Mouse (Mus musculus) limb, embryonic 11.5 days (tissue): ENCODE data around the gene Gm11020. TPM values are rescaled to one million over a fixed set of nuclear protein-coding genes. Genes with fewer than 3 reads are reported as not detected.
"Not testable (repeated sequence)": the region's sequence is repeated elsewhere in the genome, so short reads cannot be mapped to it uniquely, and the experiment has no call there.

Experiments used
- ATAC-seq: fragments of 200-750 bp; cut with Nextera tagmentation; 2 replicates; pipeline ENCODE4 v1.8.0; 2017; ENCODE audit warnings: low read depth; ENCODE audit not compliant: insufficient number of reproducible peaks, low FRiP score, low TSS enrichment
- DNase-seq: peaks from one replicate; pipeline ENCODE4 v3.0.0-alpha.2; 2015; ENCODE audit warnings: low spot score
- H3K27ac ChIP-seq: fragments of 300-500 bp; sonication (generic); replicated peaks from 2 replicates; pipeline ENCODE4 v1.5.1; 2014; ENCODE audit warnings: low read depth, mild to moderate bottlenecking, low read length
- H3K27me3 ChIP-seq: fragments of 300-500 bp; sonication (generic); 2 replicates; pipeline ENCODE4 v1.6.1; 2014; ENCODE audit warnings: mild to moderate bottlenecking, low read length, mixed read lengths; ENCODE audit not compliant: control insufficient read depth, insufficient read depth
- H3K36me3 ChIP-seq: fragments of 300-500 bp; sonication (generic); 2 replicates; pipeline ENCODE4 v1.6.1; 2014; ENCODE audit warnings: mild to moderate bottlenecking, low read length, moderate library complexity, mixed read lengths; ENCODE audit not compliant: control insufficient read depth, insufficient read depth
- H3K4me1 ChIP-seq: fragments of 300-500 bp; sonication (generic); 2 replicates; pipeline ENCODE4 v1.6.1; 2014; ENCODE audit warnings: low read length, mixed read lengths; ENCODE audit not compliant: control insufficient read depth, insufficient read depth
- H3K4me2 ChIP-seq: fragments of 300-500 bp; sonication (generic); 2 replicates; pipeline ENCODE4 v1.6.1; 2014; ENCODE audit warnings: low read depth, mild to moderate bottlenecking, moderate library complexity; ENCODE audit not compliant: severe bottlenecking
- H3K4me3 ChIP-seq: fragments of 300-500 bp; sonication (generic); 2 replicates; pipeline ENCODE4 v1.5.1; 2014; ENCODE audit warnings: low read depth, low read length
- H3K9ac ChIP-seq: fragments of 300-500 bp; sonication (generic); 2 replicates; pipeline ENCODE4 v1.6.1; 2014; ENCODE audit warnings: mild to moderate bottlenecking, low read length
- H3K9me3 ChIP-seq: fragments of 300-500 bp; sonication (generic); 2 replicates; pipeline ENCODE4 v1.6.1; 2016; ENCODE audit warnings: low read length; ENCODE audit not compliant: control insufficient read depth
- WGBS: fragments of 180-500 bp; shearing (Covaris S2); extraction: QIAGEN DNeasy Blood & Tissue Kit; methylation state at CpG from one replicate; pipeline ENCODE4 v1.1.7; 2014; 5-methylcytosine and 5-hydroxymethylcytosine counted together
- polyA plus RNA-seq: library from polyadenylated mRNA; unstranded; fragments of >200 nt; fragmentation: Nextera tagmentation; extraction: Ambion mirVana; gene quantifications from 2 replicates; pipeline ENCODE4 v1.2.1, GENCODE M21; 2014

Gene Gm11020
- polyA plus RNA-seq, 1 experiment from 2014 or later = not detected

DNA sequence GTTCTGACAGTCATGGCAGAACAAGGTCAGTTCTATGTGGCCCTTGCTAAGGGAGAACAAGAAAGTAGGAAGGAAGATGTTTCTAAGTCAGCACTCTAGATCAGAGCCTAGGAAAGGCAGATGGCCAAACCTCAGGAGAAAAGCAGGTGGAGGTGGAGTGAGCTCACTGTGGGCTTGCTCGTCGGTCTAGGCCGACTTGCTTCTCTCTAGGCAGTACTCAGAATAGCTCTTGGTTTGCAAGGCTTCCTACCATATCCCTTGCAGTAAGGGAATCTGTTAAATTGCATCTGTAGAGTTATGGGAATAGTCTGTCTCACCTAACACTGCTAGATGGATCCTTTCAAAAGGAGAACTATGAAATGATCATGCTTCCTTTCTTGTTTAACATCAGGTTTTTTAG lies 9.3 kb upstream of the Gm11020 start:
- WGBS = 79% methylated on average over 3 of the region's 3 CpGs
- not testable (repeated sequence) for H3K36me3 ChIP-seq, ATAC-seq, H3K4me3 ChIP-seq, H3K27ac ChIP-seq, DNase-seq, H3K27me3 ChIP-seq, H3K9ac ChIP-seq, H3K4me1 ChIP-seq, H3K9me3 ChIP-seq, H3K4me2 ChIP-seq

DNA sequence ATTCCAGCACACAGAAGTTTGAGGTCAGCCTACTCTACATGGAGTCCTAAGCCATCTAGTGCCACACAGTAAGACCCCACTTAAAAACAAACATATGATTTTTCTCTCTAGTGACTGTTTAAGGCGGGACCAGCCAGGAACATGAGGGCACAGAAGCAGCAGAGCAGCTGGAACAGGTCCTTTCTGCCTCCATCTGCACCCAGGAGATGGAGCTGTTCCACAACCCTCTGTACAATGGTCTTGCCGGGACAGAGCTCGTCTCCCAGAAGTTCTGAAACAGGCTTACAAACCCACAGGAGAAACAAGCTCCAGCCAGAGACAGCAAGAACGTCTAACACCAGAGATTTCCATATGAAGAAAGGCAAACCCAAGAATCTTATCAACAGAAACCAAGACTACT lies 8.1 kb upstream of the Gm11020 start:
- no peaks in the 10 kb centered on the region for H3K27me3 ChIP-seq
- no peak overlapping the region for H3K27ac ChIP-seq
- H3K4me2 ChIP-seq = no peak overlapping the region
- no peak overlapping the region for H3K4me3 ChIP-seq
- no peaks in the 10 kb centered on the region for H3K9me3 ChIP-seq
- no peaks in the 10 kb centered on the region for H3K36me3 ChIP-seq
- DNase-seq (no peak), ATAC-seq (no peak)
- WGBS = 70% methylated on average over 4 of the region's 4 CpGs
- no peaks in the 10 kb centered on the region for H3K4me1 ChIP-seq
- no peak overlapping the region for H3K9ac ChIP-seq

GRCm38 (mm10) chr8:104321930-104322329 lies 563 bp downstream of the Gm11020 start, which contains the start of gene Cmtm2b:
Cmtm2b (plus strand) TSS chr8:104322230.
- not testable (repeated sequence) for H3K27me3 ChIP-seq, H3K4me2 ChIP-seq, H3K36me3 ChIP-seq, DNase-seq, H3K4me3 ChIP-seq, H3K9ac ChIP-seq, H3K4me1 ChIP-seq, H3K9me3 ChIP-seq, ATAC-seq, H3K27ac ChIP-seq
- 95% methylated on average over 12 of the region's 12 CpGs for WGBS

DNA sequence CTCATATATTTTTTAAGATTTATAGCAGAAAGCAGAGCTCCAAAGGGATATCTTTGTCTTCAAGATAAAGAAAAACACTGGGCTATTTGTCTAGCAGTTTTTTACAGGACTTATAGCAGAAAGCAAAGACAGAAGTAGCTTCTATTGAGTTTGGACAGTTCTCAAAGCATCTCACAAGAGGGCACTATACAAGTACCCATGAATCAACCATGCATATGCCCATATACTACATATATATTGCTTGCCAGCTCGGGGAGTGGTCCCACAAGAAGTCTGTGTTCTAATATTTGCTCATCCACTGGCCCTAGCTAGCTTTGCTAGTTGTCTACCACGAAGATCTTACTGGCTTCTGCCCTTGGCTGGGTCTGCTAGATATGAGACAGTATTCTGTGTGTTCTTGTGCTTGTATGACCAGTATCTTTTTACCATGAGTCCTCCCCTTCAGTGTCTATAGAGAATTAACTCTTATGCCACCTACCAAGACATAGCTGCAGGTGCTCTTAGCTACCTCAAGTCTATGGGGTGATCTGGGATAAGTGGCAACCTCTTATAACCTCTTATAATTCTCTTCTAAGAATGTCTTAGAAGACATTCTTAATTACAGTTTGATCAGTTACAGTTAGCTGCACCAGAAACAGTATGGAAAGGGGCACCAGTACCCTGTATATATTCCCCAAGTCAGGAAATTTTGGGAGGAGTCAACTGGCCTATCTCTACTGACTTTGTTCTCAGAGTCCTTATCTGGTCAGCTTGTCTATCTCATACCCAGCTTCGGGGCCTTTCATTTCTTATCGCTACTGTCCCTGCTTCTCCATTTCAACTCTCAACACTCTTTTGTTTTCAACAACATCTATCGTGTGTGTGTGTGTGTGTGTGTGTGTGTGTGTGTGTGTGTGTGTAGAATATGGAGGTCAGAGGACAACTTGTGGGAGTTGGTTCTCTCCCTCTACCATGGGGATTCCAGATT lies 11.6 kb downstream of the Gm11020 start:
- Histone ChIP-seq H3K4me2 (no peak overlapping the region), H3K36me3 (no peaks in the 10 kb centered on the region), H3K9me3 (no peaks in the 10 kb centered on the region), H3K4me1 (no peaks in the 10 kb centered on the region), H3K9ac (no peak overlapping the region), H3K27me3 (no peaks in the 10 kb centered on the region), H3K27ac (no peak overlapping the region), H3K4me3 (no peak overlapping the region)
- ATAC-seq (no peak), DNase-seq (no peak)
- WGBS = 73% methylated on average over 5 of the region's 5 CpGs

GRCm38 (mm10) chr8:104333786-104334185 lies 12.4 kb downstream of the Gm11020 start:
- Histone ChIP-seq H3K4me1 (no peaks in the 10 kb centered on the region), H3K36me3 (no peaks in the 10 kb centered on the region), H3K9ac (no peak overlapping the region), H3K27me3 (no peaks in the 10 kb centered on the region), H3K27ac (no peak overlapping the region), H3K4me2 (no peak overlapping the region), H3K4me3 (no peak overlapping the region), H3K9me3 (no peaks in the 10 kb centered on the region)
- WGBS = 78% methylated on average over 5 of the region's 5 CpGs
- no peak for ATAC-seq
- DNase-seq = peak; percentile 8

DNA sequence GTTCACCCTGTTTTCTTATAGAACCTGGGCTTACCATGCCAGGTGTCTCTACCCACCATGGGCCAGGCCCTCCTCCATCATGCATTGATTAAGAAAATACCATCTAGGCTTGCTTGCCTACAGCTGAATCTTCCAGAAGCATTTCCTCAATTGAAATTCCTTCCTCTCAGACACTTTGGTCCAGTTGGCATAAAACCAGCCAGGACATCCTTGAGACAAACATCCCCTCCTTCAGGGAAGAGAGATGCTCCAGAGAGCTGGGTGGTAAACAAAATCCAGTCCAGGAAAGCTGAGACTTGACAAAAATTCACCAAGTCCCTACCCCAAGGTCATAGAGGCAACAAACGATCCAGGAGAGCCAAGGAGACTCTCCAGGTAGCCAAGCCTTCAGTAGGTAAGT lies 12.8 kb downstream of the Gm11020 start:
- H3K27me3 ChIP-seq = no peaks in the 10 kb centered on the region

GRCm38 (mm10) chr8:104336806-104337205 lies 15.4 kb downstream of the Gm11020 start:
- no peak overlapping the region for H3K9ac ChIP-seq
- no peak overlapping the region for H3K27ac ChIP-seq
- H3K4me1 ChIP-seq = no peaks in the 10 kb centered on the region; the same call in 1 of the 2 replicates
- H3K27me3 ChIP-seq = no peaks in the 10 kb centered on the region
- H3K9me3 ChIP-seq = no peaks in the 10 kb centered on the region
- no peak for ATAC-seq
- no peak overlapping the region for H3K4me3 ChIP-seq
- DNase-seq = no peak
- H3K4me2 ChIP-seq = no peak overlapping the region
- 78% methylated on average over 1 of the region's 1 CpGs for WGBS
- no peaks in the 10 kb centered on the region for H3K36me3 ChIP-seq

More for the DNA sequence above, 12.8 kb downstream of the Gm11020 start:
- H3K4me1 ChIP-seq = no peaks in the 10 kb centered on the region
- ATAC-seq (no peak), DNase-seq (peak; percentile 14)
- no peaks in the 10 kb centered on the region for H3K36me3 ChIP-seq
- no peak overlapping the region for H3K4me2 ChIP-seq
- no peak overlapping the region for H3K4me3 ChIP-seq
- H3K9ac ChIP-seq = no peak overlapping the region
- no peaks in the 10 kb centered on the region for H3K9me3 ChIP-seq
- WGBS = 71% methylated on average over 1 of the region's 1 CpGs
- H3K27ac ChIP-seq = no peak overlapping the region

GRCm38 (mm10) chr8:104337890-104338289 lies 16.5 kb downstream of the Gm11020 start:
- 48% methylated on average over 3 of the region's 3 CpGs for WGBS
- no peaks in the 10 kb centered on the region for H3K36me3 ChIP-seq
- no peaks in the 10 kb centered on the region for H3K27me3 ChIP-seq
- ATAC-seq = no peak
- H3K9ac ChIP-seq = no peak overlapping the region
- no peak overlapping the region for H3K27ac ChIP-seq
- H3K4me2 ChIP-seq = no peak overlapping the region
- peak; percentile 19 for DNase-seq
- no peak overlapping the region for H3K4me3 ChIP-seq
- H3K4me1 ChIP-seq = no peaks in the 10 kb centered on the region; the same call in 1 of the 2 replicates
- no peaks in the 10 kb centered on the region for H3K9me3 ChIP-seq
